In the genomic region with DNA sequence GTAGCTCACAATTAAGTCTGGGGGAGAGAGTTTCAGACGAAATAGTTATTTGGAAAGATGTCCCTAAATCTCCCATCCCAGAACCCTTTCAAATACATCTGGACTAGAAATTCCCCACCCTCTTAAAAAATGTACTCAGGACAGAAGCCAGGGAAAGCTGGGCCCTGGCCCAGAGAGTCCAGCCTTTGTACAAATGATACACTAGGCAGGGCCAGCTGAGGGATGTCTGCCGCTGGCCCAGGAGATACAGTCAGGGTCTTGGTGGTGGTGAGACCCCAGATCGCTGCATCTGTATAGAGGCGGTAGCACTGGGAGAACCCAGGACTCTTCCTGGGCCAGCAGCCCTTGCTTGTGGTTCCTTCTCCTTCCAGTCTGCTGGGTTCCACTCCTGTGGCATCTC, we compare ENCODE assay signal across 14 mouse cellular contexts. TPM values are rescaled to one million over a fixed set of nuclear protein-coding genes. Genes with fewer than 3 reads are reported as not detected.
A peak's percentile ranks its signal among the peaks of the same experiment; 100 is the strongest.
DNase-seq lines count a peak whose midpoint lies in the region; ATAC-seq and TF ChIP-seq lines count a peak whose summit lies in the region.
"Had no signal": no experiment of that assay in that cellular context is flagged by ENCODE, and none has a peak within 500 bp of the region (broad histone marks: within the 10 kb centered on the region; RNA-seq: fewer than 3 reads in every experiment).

No protein-coding gene starts in this region.

- no peak overlapping the region for H3K4me3 ChIP-seq in embryonic facial prominence, embryonic 10.5 days
- no peak overlapping the region for H3K4me3 ChIP-seq in heart, embryonic 16.5 days (ENCODE audit: low read length)
- H3K4me3 ChIP-seq in limb, embryonic 14.5 days (replicated peaks; ENCODE audit: low read length) = no peak overlapping the region
- H3K4me3 ChIP-seq in thymus, adult 2 months (ENCODE audit: control insufficient read depth, insufficient read depth, low read length) = no peak overlapping the region
- H3K4me3 ChIP-seq: layer of hippocampus, adult 2 months; myocyte had no signal

- no peak for TF ChIP-seq POLR2A in limb, embryonic 14.5 days (IDR thresholded peaks at IDR 0.05; ENCODE audit: borderline replicate concordance, extremely low read depth, insufficient read depth, insufficient read length)
- TF ChIP-seq POLR2A in thymus, adult 2 months (IDR thresholded peaks at IDR 0.05; ENCODE audit: control insufficient read depth, extremely low read depth, insufficient read depth, low read length, poor library complexity) = no peak

- H3K36me3 ChIP-seq in embryonic facial prominence, embryonic 10.5 days (replicated peaks) = no peaks in the 10 kb centered on the region
- no peaks in the 10 kb centered on the region for H3K36me3 ChIP-seq in heart, embryonic 16.5 days (ENCODE audit: control insufficient read depth, insufficient read depth)
- H3K36me3 ChIP-seq in limb, embryonic 14.5 days (ENCODE audit: control insufficient read depth, insufficient read depth, low read length) = no peaks in the 10 kb centered on the region
- no peaks in the 10 kb centered on the region for H3K36me3 ChIP-seq in thymus, adult 2 months (ENCODE audit: control insufficient read depth, insufficient read depth, low read length)

- no peaks in the 10 kb centered on the region for H3K9me3 ChIP-seq in embryonic facial prominence, embryonic 10.5 days
- H3K9me3 ChIP-seq in heart, embryonic 16.5 days (replicated peaks; ENCODE audit: control insufficient read depth, low read length) = no peaks in the 10 kb centered on the region
- H3K9me3 ChIP-seq in limb, embryonic 14.5 days (ENCODE audit: control insufficient read depth, low read length) = no peaks in the 10 kb centered on the region

- H3K4me2 ChIP-seq in heart, embryonic 16.5 days (ENCODE audit: low read depth, low read length) = no peak overlapping the region
- H3K4me2 ChIP-seq in limb, embryonic 14.5 days (replicated peaks; ENCODE audit: low read depth, low read length, severe bottlenecking) = no peak overlapping the region

- ATAC-seq in heart, embryonic 16.5 days (replicated peaks; ENCODE audit: extremely low read depth, insufficient read depth, low FRiP score) = no peak
- ATAC-seq in limb, embryonic 14.5 days (ENCODE audit: low FRiP score, low read depth) = peak; percentile 18; the same call in 1 of the 2 replicates
- ATAC-seq: liver, postnatal 0 days had no signal

- H3K27ac ChIP-seq in embryonic facial prominence, embryonic 10.5 days (replicated peaks) = 0 out of 2 replicates have a peak overlapping the region, but pooled peaks have one; percentile 10
- H3K27ac ChIP-seq in heart, embryonic 16.5 days (ENCODE audit: low read length) = peak overlapping the region; percentile 33
- peak overlapping the region; percentile 91 for H3K27ac ChIP-seq in limb, embryonic 14.5 days (replicated peaks; ENCODE audit: low read depth, low read length)
- H3K27ac ChIP-seq in thymus, adult 2 months (ENCODE audit: control insufficient read depth, insufficient read depth, low read length) = no peak overlapping the region
- H3K27ac ChIP-seq: layer of hippocampus, adult 2 months had no signal

- TF ChIP-seq CTCF in thymus, adult 2 months (IDR thresholded peaks at IDR 0.05; ENCODE audit: borderline replicate concordance, control insufficient read depth, extremely low read depth, insufficient read depth, low read length, poor library complexity) = no peak

- 90% methylated on average over 4 of the region's 4 CpGs for WGBS in embryonic facial prominence, embryonic 10.5 days
- WGBS in heart, embryonic 16.5 days = 70% methylated on average over 4 of the region's 4 CpGs
- WGBS in limb, embryonic 14.5 days = 63% methylated on average over 4 of the region's 4 CpGs
- 93% methylated on average over 4 of the region's 4 CpGs for WGBS in thymus, adult 2 months

- H3K4me1 ChIP-seq in embryonic facial prominence, embryonic 10.5 days = peaks cover 4% of the 10 kb centered on the region; the same call in 1 of the 2 replicates
- no peaks in the 10 kb centered on the region for H3K4me1 ChIP-seq in heart, embryonic 16.5 days (ENCODE audit: control insufficient read depth, insufficient read depth, low read length)
- H3K4me1 ChIP-seq in limb, embryonic 14.5 days (ENCODE audit: control insufficient read depth, insufficient read depth, low read length) = peaks cover 16% of the 10 kb centered on the region
- no peaks in the 10 kb centered on the region for H3K4me1 ChIP-seq in thymus, adult 2 months (replicated peaks; ENCODE audit: control insufficient read depth, insufficient read depth, low read length)

- no peak overlapping the region for H3K9ac ChIP-seq in heart, embryonic 16.5 days (ENCODE audit: low read length)
- H3K9ac ChIP-seq in limb, embryonic 14.5 days (ENCODE audit: low read depth, low read length, severe bottlenecking) = no peak overlapping the region
- H3K9ac ChIP-seq: liver, postnatal 0 days had no signal

- no peaks in the 10 kb centered on the region for H3K27me3 ChIP-seq in embryonic facial prominence, embryonic 10.5 days (replicated peaks; ENCODE audit: low read depth, poor library complexity, severe bottlenecking)
- no peaks in the 10 kb centered on the region for H3K27me3 ChIP-seq in heart, embryonic 16.5 days (ENCODE audit: control insufficient read depth, insufficient read depth, low read length)
- H3K27me3 ChIP-seq in limb, embryonic 14.5 days (ENCODE audit: control insufficient read depth, insufficient read depth, low read length) = no peaks in the 10 kb centered on the region
- no peaks in the 10 kb centered on the region for H3K27me3 ChIP-seq in thymus, adult 2 months (ENCODE audit: control insufficient read depth, insufficient read depth, low read length)

- peak; percentile 60 for DNase-seq in 3T3-L1 (ENCODE audit: low read depth, low spot score)
- DNase-seq in embryonic facial prominence, embryonic 10.5 days (ENCODE audit: low spot score) = no peak
- DNase-seq in limb, embryonic 14.5 days (ENCODE audit: low spot score) = peak; percentile 26
- no peak for DNase-seq in thymus, adult 2 months
- no peak for DNase-seq in frontal cortex, postnatal 10 days (ENCODE audit: low spot score in 2 of 2)
- DNase-seq in embryo, embryonic 11 days = no peak
- DNase-seq in right cerebral cortex, adult 2 months (ENCODE audit: low spot score in 2 of 2) = no peak
- DNase-seq: adrenal gland, postnatal 36 days; right cerebral cortex, adult 18-20 months; thymus, postnatal 4 days had no signal

RNA-seq across cellular contexts. Expression of a gene that starts 20.6 kb away (rescaled TPM):
- polyA plus RNA-seq in embryonic facial prominence, embryonic 10.5 days (2016; fragmentation: Nextera tagmentation; extraction: Ambion mirVana) = 6.5 and 11.8 TPM in 2 replicates
- 100 and 120 TPM in 2 replicates for polyA plus RNA-seq in heart, embryonic 16.5 days (2015; fragmentation: Nextera tagmentation; extraction: Ambion mirVana)
- 365 and 415 TPM in 2 replicates for polyA plus RNA-seq in limb, embryonic 14.5 days (2012; rRNA removed)
- 178 and 197 TPM in 2 replicates for polyA plus RNA-seq in limb, embryonic 14.5 days (2014; fragmentation: Nextera tagmentation; extraction: Ambion mirVana)
- polyA plus RNA-seq in thymus, adult 2 months (2012; rRNA removed) = 43.7 and 47.2 TPM in 2 replicates

Comparison
In these comparisons a context has a peak if more than half of its experiments do, and no peak if none do; other contexts are left out.
1. DNase-seq: peak in 3T3-L1 (single experiment) and limb, embryonic 14.5 days (single experiment); none in embryonic facial prominence, embryonic 10.5 days (single experiment), thymus, adult 2 months (single experiment), frontal cortex, postnatal 10 days (0 of 2), embryo, embryonic 11 days (single experiment) and right cerebral cortex, adult 2 months (0 of 2).